In the genomic region with DNA sequence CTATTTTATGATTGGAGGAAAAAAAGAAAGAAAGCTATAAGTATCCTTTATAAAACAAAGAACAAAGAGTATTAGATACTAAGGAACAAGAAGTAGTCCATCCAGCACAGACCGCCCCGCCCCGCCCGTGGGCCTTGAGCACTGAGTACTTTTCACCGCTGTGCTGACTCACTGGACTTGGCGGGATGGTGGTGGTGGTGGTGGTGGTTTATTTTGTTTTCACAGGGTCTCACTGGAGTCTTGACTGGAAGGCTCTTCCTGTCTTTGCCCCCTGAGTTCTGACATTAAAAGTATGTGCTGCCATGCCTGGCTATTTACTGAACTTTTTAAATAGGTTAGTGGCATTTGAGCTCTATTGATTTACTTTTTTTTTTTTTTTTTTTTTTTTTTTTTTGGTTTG, we compare ENCODE assay signal across 16 mouse cellular contexts. TPM values are rescaled to one million over a fixed set of nuclear protein-coding genes. Genes with fewer than 3 reads are reported as not detected.
"Had no signal": no experiment of that assay in that cellular context is flagged by ENCODE, and none has a peak within 500 bp of the region (broad histone marks: within the 10 kb centered on the region; RNA-seq: fewer than 3 reads in every experiment).

No protein-coding gene starts in this region.

- H3K4me3 ChIP-seq: layer of hippocampus, adult 2 months; liver, embryonic 13.5 days; lung, embryonic 15.5 days; midbrain, embryonic 12.5 days; neural tube, embryonic 13.5 days; stomach, embryonic 15.5 days had no signal

- ATAC-seq: liver, postnatal 0 days; midbrain, embryonic 16.5 days had no signal

- H3K4me1 ChIP-seq: liver, embryonic 13.5 days; lung, embryonic 15.5 days; midbrain, embryonic 12.5 days; neural tube, embryonic 13.5 days; stomach, embryonic 15.5 days had no signal

- H3K27ac ChIP-seq: layer of hippocampus, adult 2 months; liver, embryonic 13.5 days; lung, embryonic 15.5 days; macrophage; midbrain, embryonic 12.5 days; neural tube, embryonic 13.5 days; stomach, embryonic 15.5 days had no signal

- H3K4me2 ChIP-seq: liver, embryonic 13.5 days; lung, embryonic 15.5 days; midbrain, embryonic 12.5 days; neural tube, embryonic 13.5 days; stomach, embryonic 15.5 days had no signal

- DNase-seq: kidney, postnatal 10 days; kidney, postnatal 4 days; liver, embryonic 13.5 days; liver, postnatal 0 days; lung, postnatal 14 days; right cerebral cortex, postnatal 14 days; thymus, adult 2 months; thymus, postnatal 36 days had no signal

- H3K9ac ChIP-seq: liver, embryonic 13.5 days; liver, postnatal 0 days; lung, embryonic 15.5 days; midbrain, embryonic 12.5 days; neural tube, embryonic 13.5 days; stomach, embryonic 15.5 days had no signal

- H3K27me3 ChIP-seq: liver, embryonic 13.5 days; lung, embryonic 15.5 days; midbrain, embryonic 12.5 days; neural tube, embryonic 13.5 days; stomach, embryonic 15.5 days had no signal

- H3K9me3 ChIP-seq: liver, embryonic 13.5 days; lung, embryonic 15.5 days; midbrain, embryonic 12.5 days; neural tube, embryonic 13.5 days; stomach, embryonic 15.5 days had no signal

RNA-seq across cellular contexts. Expression of gene Casq1, which starts 36.6 kb away (rescaled TPM):
- total RNA-seq: megakaryocyte-erythroid progenitor cell, adult 5-6 weeks had no signal
- polyA plus RNA-seq: macrophage had no signal
